Mouse (Mus musculus): ENCODE measurements around the gene Gprin1.
A peak's percentile ranks its signal among the peaks of the same experiment; 100 is the strongest.

The Gprin1 gene

GRCm38 (mm10) chr13:54726131-54726530, 23.5 kb downstream of the Gprin1 start:
- ATAC-seq (ENCODE audit: low TSS enrichment) = no peak; the same call in 1 of the 2 replicates

- no peak for ATAC-seq (ENCODE audit: low TSS enrichment)
Measured at GRCm38 (mm10) chr13:54723143-54723542, 26.5 kb downstream of the Gprin1 start.

- ATAC-seq (ENCODE audit: low TSS enrichment) = peak; percentile 64; the same call in 1 of the 2 replicates
Measured at GRCm38 (mm10) chr13:54716916-54717315, 32.8 kb downstream of the Gprin1 start.

DNA sequence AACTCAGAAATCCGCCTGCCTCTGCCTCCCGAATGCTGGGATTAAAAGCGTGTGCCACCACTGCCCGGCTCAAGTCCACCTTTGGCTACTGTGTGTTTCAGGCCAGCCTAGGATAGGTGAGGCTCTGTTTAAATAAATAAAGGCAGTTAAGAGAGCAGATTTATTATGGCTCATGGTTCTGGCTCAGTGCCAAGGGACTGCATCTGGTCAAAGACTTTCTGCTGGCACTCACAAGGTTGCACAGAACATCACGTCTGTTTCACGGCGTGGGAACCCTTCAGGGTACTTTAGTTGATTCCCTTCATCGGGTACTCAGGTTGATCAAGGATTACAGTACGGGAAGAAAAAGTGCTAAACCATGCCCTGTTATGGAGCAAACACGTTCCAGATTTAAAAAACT, 34.7 kb downstream of the Gprin1 start:
- no peak for ATAC-seq (ENCODE audit: low TSS enrichment)

DNA sequence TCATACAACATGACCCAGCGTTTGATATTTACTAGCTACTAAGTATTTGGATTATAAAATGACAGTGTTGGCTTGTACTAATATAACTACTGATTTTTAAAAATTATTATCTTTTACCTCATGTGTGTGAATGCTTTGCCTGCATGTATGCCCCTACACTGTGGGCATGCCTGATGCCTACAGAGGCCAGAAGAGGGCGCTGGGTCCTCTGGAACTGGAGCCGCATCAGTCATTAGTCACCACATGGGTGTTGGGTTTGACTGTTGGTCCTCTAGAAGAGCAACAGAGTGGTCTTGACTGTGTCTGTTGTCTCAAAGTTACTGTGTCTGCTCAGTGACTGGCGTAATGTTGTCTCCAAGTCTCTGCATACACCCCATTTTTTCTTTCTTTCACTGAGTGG, 35.3 kb downstream of the Gprin1 start:
- ATAC-seq (ENCODE audit: low TSS enrichment) = no peak

DNA sequence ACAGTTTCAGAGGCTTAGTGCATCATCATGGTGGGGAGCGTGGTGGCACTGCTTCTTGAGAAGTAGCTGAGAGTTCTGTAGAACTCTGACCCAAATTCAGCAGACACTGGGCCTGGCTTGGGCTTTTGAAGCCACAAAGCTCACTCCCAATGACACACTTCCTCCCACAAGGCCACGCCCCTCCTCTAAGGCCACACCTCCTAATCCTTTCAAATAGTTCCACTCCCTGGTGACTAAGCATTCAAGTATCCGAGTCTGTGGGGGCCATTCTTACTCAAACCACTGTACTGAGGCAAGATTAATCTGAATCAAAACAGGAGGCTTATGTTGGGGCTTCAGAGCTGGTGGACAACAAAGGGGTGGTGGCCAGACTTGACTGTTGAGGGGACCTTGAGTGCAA, 38.8 kb downstream of the Gprin1 start:
- ATAC-seq (ENCODE audit: low TSS enrichment) = no peak

DNA sequence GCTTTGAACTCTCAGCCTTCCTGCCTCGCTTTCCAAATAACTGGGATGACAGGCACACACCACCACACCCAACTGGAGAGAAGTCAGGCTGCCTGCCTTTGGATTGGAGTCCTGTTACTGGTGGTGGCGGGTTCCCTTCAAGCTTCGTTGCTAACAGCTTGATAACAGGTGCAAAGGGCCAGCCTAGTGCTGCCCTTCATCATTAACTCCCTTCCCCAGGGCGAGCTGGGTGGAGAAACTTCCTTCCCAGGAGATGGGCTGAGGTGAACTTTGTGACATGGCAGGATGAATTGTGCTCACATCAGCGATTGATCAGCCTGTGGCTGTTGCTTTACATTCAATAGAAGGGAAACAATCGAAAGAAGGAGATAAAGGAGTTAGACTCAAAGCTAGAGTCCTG, 44.8 kb downstream of the Gprin1 start:
- ATAC-seq (ENCODE audit: low TSS enrichment) = no peak

- no peak for ATAC-seq (ENCODE audit: low TSS enrichment)
Measured at GRCm38 (mm10) chr13:54702507-54702906, 47.2 kb downstream of the Gprin1 start.

GRCm38 (mm10) chr13:54701243-54701642, 48.4 kb downstream of the Gprin1 start, which contains the start of gene Cdhr2:
Cdhr2 (plus strand) TSS chr13:54701461.
- no peak for ATAC-seq (ENCODE audit: low TSS enrichment)

- ATAC-seq (ENCODE audit: low TSS enrichment) = no peak
Measured at GRCm38 (mm10) chr13:54695479-54696230, 54.0 kb downstream of the Gprin1 start.

DNA sequence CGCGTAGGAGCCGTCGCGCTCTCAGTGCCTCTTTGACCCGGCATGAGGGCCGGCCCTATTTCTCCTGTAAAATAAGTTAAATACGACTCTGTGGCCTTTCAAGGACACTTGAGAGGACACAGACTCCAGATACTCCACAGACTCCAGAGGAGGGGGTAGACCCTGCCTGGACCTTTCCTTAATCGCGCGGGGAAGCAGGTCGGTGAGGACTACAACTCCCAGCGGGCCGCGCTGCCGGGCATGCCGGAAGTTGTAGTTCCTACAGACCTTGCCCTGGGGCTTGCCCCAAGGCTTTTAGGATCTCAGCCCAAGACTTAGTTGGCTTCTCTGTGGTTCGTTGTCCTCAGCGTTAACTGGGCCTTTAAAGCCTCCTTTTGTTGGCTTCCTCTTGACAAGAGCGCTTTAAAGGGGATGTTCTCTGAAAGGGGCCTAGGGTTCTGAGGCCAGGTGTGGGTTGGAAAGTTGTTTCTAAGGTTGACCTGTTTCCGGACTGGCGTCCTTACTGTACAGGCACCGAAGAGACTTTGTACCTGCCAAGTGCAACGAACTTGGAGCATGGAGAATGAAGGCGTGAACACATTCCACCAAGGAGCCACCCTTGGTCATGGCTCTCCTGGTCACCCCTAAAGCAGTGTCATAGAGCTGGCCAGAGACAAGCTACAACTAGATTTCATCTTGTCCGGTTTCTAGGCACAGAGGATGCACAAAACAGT, 55.2 kb downstream of the Gprin1 start:
- peak; percentile 66 for ATAC-seq (ENCODE audit: low TSS enrichment)

GRCm38 (mm10) chr13:54693558-54694347, 55.9 kb downstream of the Gprin1 start, which contains the start of gene Rnf44:
Rnf44 (minus strand) TSS chr13:54693907.
- peak; percentile 88 for ATAC-seq (ENCODE audit: low TSS enrichment)

GRCm38 (mm10) chr13:54692711-54693557, 56.7 kb downstream of the Gprin1 start:
- ATAC-seq (ENCODE audit: low TSS enrichment) = no peak

DNA sequence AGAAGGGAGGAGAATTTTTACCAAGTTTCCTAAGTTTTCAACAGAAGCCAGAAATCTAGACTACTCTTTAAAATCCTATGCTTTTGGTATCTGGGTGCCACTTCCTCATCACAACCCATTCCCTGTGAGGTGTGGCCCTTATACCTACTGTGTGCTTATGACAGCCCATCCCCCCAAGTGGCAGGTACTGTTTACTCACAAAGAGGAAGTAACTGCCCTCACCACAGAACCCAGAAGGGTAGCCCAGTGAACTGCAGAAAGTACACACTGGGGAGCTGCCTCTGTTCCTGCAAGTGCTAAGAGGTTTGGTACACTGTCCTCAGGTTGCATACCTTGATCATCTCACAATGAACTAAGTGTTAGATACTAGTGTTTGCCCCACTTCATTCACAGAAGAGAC, 57.9 kb downstream of the Gprin1 start:
- ATAC-seq (ENCODE audit: low TSS enrichment) = no peak

GRCm38 (mm10) chr13:54690151-54690740, 59.4 kb downstream of the Gprin1 start:
- no peak for ATAC-seq (ENCODE audit: low TSS enrichment)

DNA sequence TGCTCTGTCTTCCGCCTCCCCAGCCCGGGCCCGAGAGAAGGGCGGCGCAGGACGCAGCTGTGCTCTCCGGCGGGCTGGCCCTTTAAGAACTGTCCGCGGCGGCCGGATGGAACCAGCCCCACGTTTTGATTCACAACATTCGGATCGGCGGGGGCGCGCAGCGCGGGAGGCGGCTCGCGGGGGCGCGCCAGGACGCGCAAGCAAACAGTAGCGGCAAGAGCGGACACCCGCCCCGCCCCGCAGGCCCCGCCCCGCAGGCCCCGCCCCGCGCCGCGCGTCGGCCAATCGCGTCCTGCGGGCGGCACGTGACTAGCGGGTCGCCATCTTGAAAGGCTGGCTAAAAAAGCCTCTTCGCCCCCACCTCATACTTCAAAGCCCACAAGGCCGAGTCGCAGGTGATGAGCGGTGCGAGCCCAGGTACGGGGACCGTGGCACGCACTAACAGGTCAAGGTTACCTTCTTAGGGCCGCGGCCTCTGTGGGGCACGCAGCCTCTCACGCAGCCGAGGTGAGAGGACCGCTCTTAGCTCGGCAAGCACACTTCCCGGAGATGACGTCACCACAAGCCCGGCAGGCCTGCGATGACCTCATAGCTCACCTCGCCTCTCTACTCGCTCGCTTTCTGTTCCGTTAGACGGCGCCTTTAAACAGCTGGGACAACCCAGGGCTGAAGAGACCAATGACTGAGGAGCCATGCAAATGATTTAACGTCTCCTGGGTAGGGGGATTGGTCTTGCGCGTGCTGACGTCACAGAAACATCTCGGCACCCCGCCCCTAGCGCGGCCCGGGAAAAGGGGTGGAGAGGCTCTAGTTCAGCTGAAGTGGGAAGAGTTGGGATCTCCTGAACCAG, 61.9 kb downstream of the Gprin1 start:
- peak; percentile 65 for ATAC-seq (ENCODE audit: low TSS enrichment)

- peak; percentile 61 for ATAC-seq (ENCODE audit: low TSS enrichment)
Measured at GRCm38 (mm10) chr13:54687096-54687495, 62.6 kb downstream of the Gprin1 start.

All from frontal cortex, adult (tissue).